Mouse (Mus musculus) kidney, postnatal 4 days (tissue): ENCODE results near the gene Klf7.
"Not testable (repeated sequence)": the region's sequence is repeated elsewhere in the genome, so short reads cannot be mapped to it uniquely, and the experiment has no call there.

Experiments
- DNase-seq, 2 experiments: peaks; one replicate each; pipeline ENCODE4 v3.0.0; 2021; ENCODE audit warnings: mixed read lengths in 2 of 2

Klf7 gene

DNA sequence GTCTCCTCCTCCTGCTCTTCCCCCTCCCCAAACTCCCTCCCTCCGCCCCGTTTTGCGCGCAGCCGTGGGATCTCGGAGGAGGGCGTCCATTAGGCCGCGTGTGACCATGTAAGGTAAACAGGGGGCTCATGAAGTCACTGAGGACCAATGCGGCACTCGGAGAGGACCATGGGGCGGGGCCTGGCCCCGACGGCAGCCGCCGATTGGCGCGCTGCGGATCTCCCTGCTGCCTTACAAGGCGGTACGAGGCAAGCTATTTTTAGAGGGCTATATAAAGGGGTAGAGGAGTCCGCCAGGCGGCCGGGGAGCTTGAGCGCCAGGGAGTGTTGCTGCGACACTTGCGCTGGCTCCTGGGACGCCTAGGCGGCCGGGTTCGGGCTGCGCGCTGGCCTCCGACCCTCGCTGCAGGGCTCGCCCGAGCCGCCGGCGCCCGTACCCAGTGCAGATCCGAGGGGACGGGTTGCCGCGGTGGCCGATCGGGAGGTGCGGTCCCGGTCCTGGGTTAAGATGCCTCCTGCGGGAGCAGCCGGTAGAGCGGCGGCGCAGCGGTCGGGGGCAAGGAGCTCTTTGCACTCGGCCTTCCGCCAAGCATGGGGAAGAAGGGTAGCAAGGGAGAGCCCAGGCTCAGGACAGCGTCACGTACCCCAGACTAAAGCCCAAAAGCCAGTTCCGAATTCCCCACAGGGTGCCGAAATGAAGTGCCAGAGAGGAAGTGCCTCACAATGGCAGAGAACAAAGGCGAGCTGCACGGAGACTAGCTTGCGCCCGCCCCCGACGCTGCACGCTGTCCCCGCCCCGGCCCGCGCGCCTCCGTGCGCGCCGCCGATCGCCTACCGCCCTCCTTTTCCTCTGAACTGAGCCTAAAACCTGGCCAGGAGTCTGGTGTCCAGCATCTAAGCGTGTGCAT lies at the start of gene Klf7:
TSS of gene Klf7 (minus strand) at position 724 of the 907 bp plus-strand sequence.
- DNase-seq: peak; percentile 95 to 98

GRCm38 (mm10) chr1:64164526-64165062 lies 42.5 kb upstream of the Klf7 start:
- no peak for DNase-seq

DNA sequence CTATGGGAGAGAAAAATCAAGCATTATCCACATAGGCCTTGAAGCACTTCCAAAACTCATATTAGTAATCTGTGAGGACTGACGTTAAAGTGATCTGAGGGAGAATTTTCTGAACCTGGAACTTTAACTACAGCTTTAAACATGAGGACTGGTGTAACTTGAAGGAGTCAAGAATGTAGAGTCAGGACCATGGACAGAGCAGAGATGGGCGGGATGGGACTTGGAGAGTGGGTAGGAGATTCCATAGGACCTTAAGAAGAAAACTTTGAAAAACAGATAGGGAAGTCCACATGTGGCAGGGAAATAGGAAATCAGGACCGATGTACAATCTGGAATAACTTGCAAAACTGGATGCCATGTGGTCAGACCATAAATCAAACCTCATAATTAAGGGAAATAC lies 36.7 kb upstream of the Klf7 start:
- peak; percentile 63 to 72 for DNase-seq

DNA sequence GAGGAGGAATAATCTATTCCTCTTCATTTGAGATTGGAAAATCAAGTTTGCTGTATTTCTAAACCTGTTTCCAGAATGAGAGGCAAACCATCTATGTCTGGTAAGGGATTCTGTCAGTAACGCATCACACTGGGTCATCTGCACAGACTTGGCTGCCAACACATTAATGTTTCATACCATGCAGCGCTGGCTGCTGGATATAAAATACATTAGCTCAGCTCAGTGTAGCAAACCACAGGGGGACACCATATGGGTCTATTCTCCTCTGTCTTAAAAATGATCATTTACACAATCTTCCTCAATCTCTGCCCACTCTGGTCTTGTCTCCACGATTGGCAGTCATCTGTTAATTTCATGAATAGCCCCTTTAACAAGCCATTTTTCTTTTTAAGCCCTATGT lies 27.1 kb upstream of the Klf7 start:
- no peak for DNase-seq

GRCm38 (mm10) chr1:64142691-64143445 lies 20.8 kb upstream of the Klf7 start:
- no peak for DNase-seq

GRCm38 (mm10) chr1:64134439-64134838 lies 12.4 kb upstream of the Klf7 start:
- no peak for DNase-seq

DNA sequence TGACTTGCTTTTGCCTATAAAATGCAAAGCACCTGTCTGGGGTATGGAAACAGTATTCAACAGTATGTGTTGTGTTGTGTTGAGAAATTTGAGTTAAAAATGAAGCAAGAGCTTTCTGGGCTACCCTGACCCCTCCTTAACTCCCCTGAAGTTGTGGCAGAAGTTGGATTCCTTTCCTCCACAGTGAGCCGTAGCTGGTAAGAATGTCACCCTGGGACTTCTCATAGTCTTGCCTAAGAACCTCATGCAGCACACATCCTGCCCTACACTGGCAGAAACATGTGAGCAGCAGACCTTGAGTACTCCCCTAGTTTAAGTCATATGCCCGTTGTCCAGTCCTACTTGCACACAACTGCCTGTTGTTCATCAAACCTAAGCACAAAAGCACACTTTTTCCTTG lies 4.7 kb upstream of the Klf7 start:
- DNase-seq: no peak

DNA sequence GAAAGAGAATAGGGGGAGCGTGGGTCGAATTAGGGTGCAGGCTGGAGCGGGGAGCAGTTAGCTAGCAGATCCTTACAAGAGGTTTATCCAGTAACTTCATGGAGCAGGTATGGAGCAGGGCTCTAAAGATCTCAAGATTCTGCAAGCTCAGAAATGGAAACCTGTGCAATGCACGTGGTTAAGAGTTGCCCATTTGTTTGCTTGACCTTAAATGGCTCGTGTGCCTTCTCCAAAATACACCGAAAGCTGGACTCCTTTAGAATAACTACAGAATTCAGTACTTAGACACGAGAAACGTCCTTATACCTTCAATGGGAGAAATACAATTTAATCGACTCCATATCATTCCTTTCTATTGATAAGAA lies 366 bp upstream of the Klf7 start:
- no peak for DNase-seq

DNA sequence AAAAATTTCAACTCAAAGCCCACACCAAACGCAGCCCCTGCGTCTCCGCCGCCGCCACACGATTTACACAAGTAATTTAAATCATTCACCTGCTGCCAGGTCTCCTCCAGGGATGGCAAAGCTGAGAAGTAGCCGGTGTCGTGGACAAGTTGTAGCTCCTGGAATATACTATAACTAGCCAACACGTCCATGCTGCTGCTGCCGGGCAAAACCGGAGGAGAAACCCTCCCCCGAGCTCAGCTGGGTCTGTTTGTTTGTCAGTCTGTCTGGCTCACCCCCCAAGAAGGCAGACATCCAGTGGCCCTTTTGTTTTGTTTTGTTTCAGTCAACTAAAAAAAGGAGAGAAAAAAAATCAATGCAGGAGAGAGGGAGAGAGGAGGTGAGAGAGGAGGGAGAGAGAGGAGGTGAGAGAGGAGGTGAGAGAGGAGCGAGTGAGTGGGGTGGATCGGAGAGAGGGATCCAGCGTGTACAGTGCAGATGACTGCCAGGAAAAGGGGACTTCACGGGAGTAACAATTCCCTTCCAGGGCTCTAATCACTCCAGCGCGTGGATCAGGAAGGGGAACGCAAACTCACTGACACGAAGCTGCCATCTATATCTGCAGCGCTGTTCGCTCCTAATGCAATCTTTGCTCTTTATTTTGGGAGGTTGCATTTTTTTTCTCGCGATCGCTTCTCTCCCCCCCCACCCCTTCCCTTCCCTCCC lies 1.1 kb downstream of the Klf7 start:
- DNase-seq: peak; percentile 53 to 71

- DNase-seq: peak; percentile 52 to 67
These were observed 1.7 kb downstream of the Klf7 start for GRCm38 (mm10) chr1:64120421-64120810.

GRCm38 (mm10) chr1:64119851-64120250 lies 2.2 kb downstream of the Klf7 start:
- peak; percentile 28 to 51 for DNase-seq

DNA sequence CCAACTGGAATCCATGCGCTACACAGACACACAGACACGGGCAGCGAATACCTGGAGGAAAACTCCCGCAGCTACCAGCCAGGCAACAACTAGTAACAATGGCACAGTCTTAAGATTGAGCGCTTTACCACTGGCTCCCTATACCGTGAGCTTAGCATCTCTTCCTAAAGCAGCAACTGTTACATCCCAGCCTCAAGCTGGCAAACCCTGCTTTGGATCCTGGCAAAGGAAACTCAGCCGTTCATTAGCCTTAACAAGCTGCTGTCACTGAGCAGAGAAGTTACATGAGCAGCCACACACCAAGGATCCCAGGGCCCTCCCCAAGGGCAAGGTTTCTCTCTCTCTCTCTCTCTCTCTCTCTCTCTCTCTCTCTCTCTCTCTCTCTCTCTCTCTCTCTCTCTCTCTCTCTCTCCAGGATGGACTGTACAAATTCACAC lies 2.7 kb downstream of the Klf7 start:
- peak; percentile 29 to 52 for DNase-seq

DNA sequence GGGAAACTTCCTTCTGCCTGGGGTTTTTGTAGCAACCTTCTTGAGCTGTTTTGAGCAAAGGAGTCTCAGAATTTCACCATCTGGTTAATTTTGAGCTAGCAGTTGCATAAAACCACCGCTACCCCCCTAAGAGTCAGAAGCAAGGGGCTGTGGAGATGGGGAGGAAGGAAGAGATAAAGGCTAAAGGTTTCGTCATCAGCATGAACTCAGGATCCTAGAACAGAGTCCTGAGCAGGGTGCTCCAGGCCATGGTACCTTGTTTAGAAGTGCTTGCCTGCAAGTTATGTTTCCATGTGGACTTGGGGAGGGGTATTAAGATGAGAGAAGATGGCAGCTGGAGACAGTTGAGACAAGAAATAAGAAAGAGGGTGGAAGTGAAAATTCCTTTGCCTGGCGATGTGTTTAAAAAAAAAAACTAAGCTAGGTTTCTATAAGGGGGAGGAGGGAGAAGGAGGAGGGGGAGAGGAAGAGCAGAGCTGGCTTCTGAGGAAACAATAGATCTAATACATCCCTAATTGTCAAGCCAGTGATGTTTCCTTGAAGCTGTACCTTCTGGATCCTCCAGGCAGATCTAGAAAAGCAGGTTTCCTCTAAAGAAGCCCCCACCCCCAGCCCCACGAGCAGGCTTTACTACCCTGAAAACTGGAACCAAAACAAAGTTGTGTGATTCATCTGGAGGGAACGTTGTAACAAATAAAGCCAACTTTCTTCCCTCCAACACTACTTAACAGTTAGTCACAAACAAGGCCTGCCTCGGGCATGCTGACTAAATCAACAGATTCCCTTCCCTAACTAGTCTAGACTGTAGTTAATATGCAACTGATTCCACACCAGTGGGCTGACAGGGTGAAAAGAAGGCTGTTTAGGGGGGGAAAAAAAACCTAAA lies 3.6 kb downstream of the Klf7 start:
- DNase-seq: peak; percentile 18 to 46

GRCm38 (mm10) chr1:64117478-64118284 lies 4.4 kb downstream of the Klf7 start:
- DNase-seq: no peak

GRCm38 (mm10) chr1:64116746-64117455 lies 5.2 kb downstream of the Klf7 start:
- DNase-seq: no peak

DNA sequence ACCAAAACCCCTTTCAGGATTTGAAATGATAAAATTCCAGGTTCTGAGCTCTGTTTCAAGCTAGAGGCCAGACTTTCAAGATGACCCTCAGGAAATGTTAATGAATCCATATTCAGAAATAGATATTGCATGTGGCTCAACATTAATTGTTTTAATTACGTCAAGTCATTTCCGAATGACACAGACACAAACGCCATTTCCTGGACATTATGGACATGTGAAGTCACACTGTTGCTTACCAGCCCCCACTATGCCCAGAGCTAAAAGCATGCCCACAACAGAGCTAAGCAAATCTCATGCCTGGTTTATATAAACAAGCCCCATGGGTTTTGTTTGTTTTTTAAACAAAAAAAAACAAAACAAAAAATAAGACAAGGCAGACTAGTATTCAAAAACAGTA lies 7.5 kb downstream of the Klf7 start:
- DNase-seq: no peak

DNA sequence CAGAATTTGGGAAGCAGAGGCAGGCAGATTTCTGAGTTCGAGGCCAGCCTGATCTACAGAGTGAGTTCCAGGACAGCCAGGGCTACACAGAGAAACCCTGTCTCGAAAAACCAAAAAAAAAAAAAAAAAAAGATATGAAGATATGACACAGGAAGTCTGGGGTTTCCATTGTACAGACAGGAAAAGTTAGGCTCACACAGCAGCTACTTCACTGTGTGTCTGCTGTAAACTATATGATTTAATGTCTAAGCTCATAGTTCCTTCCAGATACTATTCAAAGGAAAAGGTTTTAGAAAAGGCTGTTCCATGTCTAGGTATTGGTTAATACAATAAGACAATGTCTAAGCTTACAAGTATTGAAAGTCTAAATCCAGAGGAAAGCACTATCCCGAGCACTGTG lies 13.4 kb downstream of the Klf7 start:
- DNase-seq: not testable (repeated sequence)

- DNase-seq: peak; percentile 49 to 59
These were observed 14.6 kb downstream of the Klf7 start for GRCm38 (mm10) chr1:64107526-64107925.

- peak in 1 of 2 experiments; percentile 18 for DNase-seq
These were observed 16.0 kb downstream of the Klf7 start for GRCm38 (mm10) chr1:64106127-64106526.

- no peak for DNase-seq
These were observed 16.9 kb downstream of the Klf7 start for GRCm38 (mm10) chr1:64105181-64105646.
